Mouse (Mus musculus): ENCODE results near the gene Smg6.

Gene Smg6

DNA sequence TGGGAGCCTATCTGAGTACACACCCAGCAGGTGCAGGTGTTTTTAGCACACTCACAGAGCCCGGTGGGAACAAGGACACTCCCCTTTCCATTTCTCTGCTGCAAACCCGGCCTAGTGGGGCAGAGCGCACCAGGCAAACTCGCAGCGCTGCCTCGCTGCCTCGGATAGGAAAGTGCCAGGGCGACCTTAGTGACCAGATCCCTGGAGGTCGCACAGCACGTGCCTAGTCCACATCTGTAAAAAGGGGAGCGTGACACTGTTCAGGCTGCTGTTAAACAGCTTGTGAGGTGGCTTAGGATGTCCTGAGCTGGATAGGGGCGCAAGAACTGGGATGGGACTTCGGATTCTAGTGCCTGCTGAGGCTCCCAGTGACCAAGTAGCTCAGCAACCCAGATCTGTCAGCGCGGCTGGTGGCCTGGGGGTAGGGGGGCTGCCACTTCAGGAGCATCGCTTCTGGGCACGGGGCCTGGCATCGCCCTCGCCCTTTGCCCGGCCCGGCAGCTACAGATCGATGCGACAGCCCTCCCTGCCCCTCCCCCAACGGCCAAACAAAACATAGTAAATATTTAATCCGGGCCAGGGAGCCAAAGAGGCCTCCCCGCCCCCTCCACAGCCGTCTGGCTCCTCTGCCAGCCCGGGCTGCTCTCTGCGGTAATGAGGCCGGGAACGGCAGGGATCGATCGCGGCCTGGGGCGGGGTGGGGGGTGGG is 287.9 kb downstream of the Smg6 start:
- no peak for DNase-seq (ENCODE audit: low read depth, low spot score)
